Mouse (Mus musculus): Measurements from ENCODE around the gene Zyg11b. TPM values are rescaled to one million over a fixed set of nuclear protein-coding genes. Genes with fewer than 3 reads are reported as not detected.
A peak's percentile ranks its signal among the peaks of the same experiment; 100 is the strongest.

Gene Zyg11b
- total and polyA plus RNA-seq, 3 experiments, result 10.9 to 39.1 (median 34.8) TPM

DNA sequence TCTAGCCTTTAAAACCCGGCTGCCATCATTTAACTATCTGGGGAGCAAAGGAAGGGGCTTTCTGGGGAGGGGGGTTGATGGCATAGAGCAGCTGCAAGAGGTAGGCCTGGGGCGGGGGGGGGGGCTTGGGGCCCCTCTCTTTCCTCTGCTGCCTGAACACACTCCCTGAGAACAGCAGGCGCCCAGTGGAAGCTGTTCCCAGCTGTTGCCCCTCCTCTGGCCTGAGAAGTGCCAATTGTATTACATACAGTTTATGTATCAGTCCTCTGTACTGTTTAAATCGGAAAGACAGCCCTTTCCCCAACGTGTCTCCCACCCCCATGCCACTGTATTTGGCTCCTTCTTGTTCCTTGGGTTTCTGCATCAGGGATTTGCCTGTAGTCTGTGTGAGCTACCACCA is 44.9 kb upstream of the Zyg11b start:
- H3K27ac ChIP-seq, result no peak overlapping the region
- WGBS, result 54% methylated on average over 5 of the region's 5 CpGs
- no peaks in the 10 kb centered on the region for H3K27me3 ChIP-seq (ENCODE audit: control insufficient read depth, insufficient read depth, low read length)
- no peak for DNase-seq
- peaks cover 20% of the 10 kb centered on the region for H3K4me1 ChIP-seq (ENCODE audit: control insufficient read depth, insufficient read depth, low read length)
- no peak overlapping the region for H3K9ac ChIP-seq (ENCODE audit: low read depth, low read length)
- no peak for TF ChIP-seq POLR2A (IDR thresholded peaks at IDR 0.05; ENCODE audit: insufficient read depth, low read depth, low read length)
- no peak for TF ChIP-seq CTCF (IDR thresholded peaks at IDR 0.05)
- TF ChIP-seq EP300 (IDR thresholded peaks at IDR 0.05; ENCODE audit: insufficient read depth, low read depth, low read length), result no peak
- no peak overlapping the region for H3K4me3 ChIP-seq
- H3K36me3 ChIP-seq (ENCODE audit: control insufficient read depth, insufficient read depth, low read length), result peaks cover 5% of the 10 kb centered on the region; the same call in 1 of the 2 replicates
- intact Hi-C loops (cut with DNase I), result no loop called here
- H3K79me2 ChIP-seq (replicated peaks; ENCODE audit: control insufficient read depth, insufficient read depth, low read length), result no peaks in the 10 kb centered on the region

DNA sequence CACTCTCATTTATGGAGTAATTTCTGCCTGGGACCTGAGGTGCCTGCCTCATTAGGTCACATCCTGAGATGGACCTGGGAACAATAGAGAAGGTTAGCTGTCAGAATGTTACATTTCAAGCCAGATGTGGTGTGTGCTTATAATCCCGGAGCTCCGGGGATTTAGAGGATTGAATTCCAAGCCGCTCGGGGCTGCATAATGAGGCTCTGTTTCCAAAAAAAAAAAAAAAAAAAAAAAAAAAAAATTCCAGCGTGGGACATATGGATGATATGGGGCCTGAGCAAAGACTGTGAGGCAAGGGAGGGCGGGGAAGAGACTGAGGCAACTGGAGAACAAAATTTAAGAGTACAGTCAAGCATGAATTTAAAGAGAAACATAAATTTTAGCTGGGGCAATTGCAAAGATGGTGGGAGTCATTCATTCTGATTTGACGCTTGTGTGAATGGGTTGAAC is 43.8 kb upstream of the Zyg11b start:
- Histone ChIP-seq H3K36me3 (ENCODE audit: control insufficient read depth, insufficient read depth, low read length) (peaks cover 5% of the 10 kb centered on the region; the same call in 1 of the 2 replicates), H3K27ac (peak overlapping the region; percentile 61), H3K27me3 (ENCODE audit: control insufficient read depth, insufficient read depth, low read length) (no peaks in the 10 kb centered on the region), H3K4me1 (ENCODE audit: control insufficient read depth, insufficient read depth, low read length) (peaks cover 14% of the 10 kb centered on the region), H3K79me2 (replicated peaks; ENCODE audit: control insufficient read depth, insufficient read depth, low read length) (no peaks in the 10 kb centered on the region), H3K4me3 (no peak overlapping the region), H3K9ac (ENCODE audit: low read depth, low read length) (no peak overlapping the region)
- intact Hi-C loops (cut with DNase I), result loop anchor here (5.0 kb wide), 1 partner anchor 63 kb away; the partner anchor contains the start of gene Gpx7
- DNase-seq, result no peak
- no peak for TF ChIP-seq POLR2A (IDR thresholded peaks at IDR 0.05; ENCODE audit: insufficient read depth, low read depth, low read length)
- no peak for TF ChIP-seq CTCF (IDR thresholded peaks at IDR 0.05)
- TF ChIP-seq EP300 (IDR thresholded peaks at IDR 0.05; ENCODE audit: insufficient read depth, low read depth, low read length), result 0 out of 2 replicates have a peak, but pooled peaks have one; percentile 19
- WGBS, result 34% methylated on average over 7 of the region's 7 CpGs

DNA sequence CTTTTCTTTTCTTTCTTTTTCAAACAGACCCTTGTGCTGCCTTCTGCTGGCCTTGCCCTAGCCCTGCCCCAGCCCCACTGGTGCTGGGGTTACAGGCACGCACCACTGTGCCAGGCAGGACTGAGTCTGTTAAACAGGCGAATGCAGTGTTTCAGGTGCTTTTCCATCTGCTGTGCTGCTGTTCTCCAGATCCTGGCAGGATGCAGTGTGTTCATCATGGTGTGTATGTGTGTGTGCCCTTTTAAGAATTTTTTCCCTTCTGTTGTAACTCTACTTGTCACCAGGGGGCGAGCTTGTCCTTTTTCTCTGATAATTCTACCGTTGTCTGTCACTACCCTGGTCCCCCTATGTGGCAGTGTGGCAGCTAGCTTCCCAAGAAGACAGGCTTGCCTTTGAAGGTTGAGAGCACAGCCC is 38.4 kb upstream of the Zyg11b start:
- peaks cover 1% of the 10 kb centered on the region; the same call in 1 of the 2 replicates for H3K4me1 ChIP-seq (ENCODE audit: control insufficient read depth, insufficient read depth, low read length)
- DNase-seq, result peak in 1 of 2 experiments; percentile 53
- H3K27me3 ChIP-seq (ENCODE audit: control insufficient read depth, insufficient read depth, low read length), result no peaks in the 10 kb centered on the region
- peaks cover 3% of the 10 kb centered on the region for H3K36me3 ChIP-seq (ENCODE audit: control insufficient read depth, insufficient read depth, low read length)
- intact Hi-C loops (cut with DNase I), result loop anchor here (2.0 to 5.0 kb wide), 4 partner anchors 123 to 283 kb away; partner anchors contain the start of genes Orc1 and Prpf38a
- no peaks in the 10 kb centered on the region for H3K79me2 ChIP-seq (replicated peaks; ENCODE audit: control insufficient read depth, insufficient read depth, low read length)
- H3K27ac ChIP-seq, result no peak overlapping the region
- 18% methylated on average over 4 of the region's 4 CpGs for WGBS
- no peak overlapping the region for H3K4me3 ChIP-seq
- no peak overlapping the region for H3K9ac ChIP-seq (ENCODE audit: low read depth, low read length)
- TF ChIP-seq POLR2A (IDR thresholded peaks at IDR 0.05; ENCODE audit: insufficient read depth, low read depth, low read length), result no peak
- peak; percentile 72; the same call in 1 of the 2 replicates for TF ChIP-seq EP300 (IDR thresholded peaks at IDR 0.05; ENCODE audit: insufficient read depth, low read depth, low read length)
- TF ChIP-seq CTCF (IDR thresholded peaks at IDR 0.05), result peak; percentile 88; the same call in 1 of the 2 replicates

DNA sequence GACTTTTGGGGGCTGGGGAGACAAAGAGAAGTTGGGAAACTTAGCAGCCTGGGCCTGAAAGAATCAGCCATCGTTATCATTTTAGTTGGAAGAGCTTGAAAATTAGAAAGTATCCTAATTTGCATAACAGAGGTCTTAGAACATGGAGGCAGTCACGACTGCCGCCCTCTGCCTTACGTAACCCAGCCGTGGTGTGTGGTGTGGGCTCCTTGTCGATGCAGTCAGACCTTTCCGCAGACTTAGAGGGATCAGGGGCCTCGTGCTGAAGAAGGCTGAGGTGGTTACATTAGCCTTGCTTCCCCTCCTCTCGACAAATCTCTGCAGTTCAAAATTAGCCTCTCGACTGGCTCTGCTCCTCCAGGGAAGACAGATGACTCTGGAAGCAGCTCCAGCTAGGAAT is 37.9 kb upstream of the Zyg11b start:
- no peak overlapping the region for H3K4me3 ChIP-seq
- no peak for TF ChIP-seq POLR2A (IDR thresholded peaks at IDR 0.05; ENCODE audit: insufficient read depth, low read depth, low read length)
- TF ChIP-seq EP300 (IDR thresholded peaks at IDR 0.05; ENCODE audit: insufficient read depth, low read depth, low read length), result no peak
- no peak for TF ChIP-seq CTCF (IDR thresholded peaks at IDR 0.05)
- no peaks in the 10 kb centered on the region for H3K27me3 ChIP-seq (ENCODE audit: control insufficient read depth, insufficient read depth, low read length)
- peaks cover 3% of the 10 kb centered on the region for H3K36me3 ChIP-seq (ENCODE audit: control insufficient read depth, insufficient read depth, low read length)
- no peak for DNase-seq
- H3K9ac ChIP-seq (ENCODE audit: low read depth, low read length), result no peak overlapping the region
- WGBS, result 78% methylated on average over 10 of the region's 10 CpGs
- H3K27ac ChIP-seq, result no peak overlapping the region
- H3K79me2 ChIP-seq (replicated peaks; ENCODE audit: control insufficient read depth, insufficient read depth, low read length), result no peaks in the 10 kb centered on the region
- peaks cover 1% of the 10 kb centered on the region; the same call in 1 of the 2 replicates for H3K4me1 ChIP-seq (ENCODE audit: control insufficient read depth, insufficient read depth, low read length)
- intact Hi-C loops (cut with DNase I), result loop anchor here (2.0 to 5.0 kb wide), 4 partner anchors 123 to 283 kb away; partner anchors contain the start of genes Orc1 and Prpf38a

DNA sequence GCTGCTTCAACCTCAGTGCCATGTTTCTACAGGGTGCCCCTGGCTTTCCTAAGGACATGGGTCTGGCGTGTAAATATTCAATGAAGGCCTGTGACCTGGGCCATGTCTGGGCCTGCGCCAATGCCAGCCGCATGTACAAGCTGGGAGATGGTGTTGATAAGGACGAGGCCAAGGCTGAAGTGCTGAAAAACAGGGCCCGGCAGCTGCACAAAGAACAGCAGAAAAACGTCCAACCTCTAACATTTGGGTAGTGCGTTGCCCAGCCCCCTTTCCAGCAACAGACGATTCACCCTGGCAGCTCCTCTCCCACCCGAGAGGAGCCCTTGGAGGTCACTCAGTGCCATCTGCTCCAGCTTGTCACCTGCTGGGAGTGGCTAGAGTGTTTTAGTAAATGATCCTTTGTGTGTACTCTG is 37.4 kb upstream of the Zyg11b start:
- no peak for DNase-seq
- TF ChIP-seq EP300 (IDR thresholded peaks at IDR 0.05; ENCODE audit: insufficient read depth, low read depth, low read length) (no peak), POLR2A (IDR thresholded peaks at IDR 0.05; ENCODE audit: insufficient read depth, low read depth, low read length) (no peak), CTCF (IDR thresholded peaks at IDR 0.05) (no peak)
- Histone ChIP-seq H3K4me3 (no peak overlapping the region), H3K79me2 (replicated peaks; ENCODE audit: control insufficient read depth, insufficient read depth, low read length) (no peaks in the 10 kb centered on the region), H3K36me3 (ENCODE audit: control insufficient read depth, insufficient read depth, low read length) (peaks cover 3% of the 10 kb centered on the region), H3K27ac (no peak overlapping the region), H3K9ac (ENCODE audit: low read depth, low read length) (no peak overlapping the region), H3K27me3 (ENCODE audit: control insufficient read depth, insufficient read depth, low read length) (no peaks in the 10 kb centered on the region), H3K4me1 (ENCODE audit: control insufficient read depth, insufficient read depth, low read length) (peaks cover 1% of the 10 kb centered on the region; the same call in 1 of the 2 replicates)
- intact Hi-C loops (cut with DNase I), result loop anchor here (2.0 to 5.0 kb wide), 4 partner anchors 124 to 284 kb away; partner anchors contain the start of genes Orc1 and Prpf38a
- 68% methylated on average over 9 of the region's 9 CpGs for WGBS

DNA sequence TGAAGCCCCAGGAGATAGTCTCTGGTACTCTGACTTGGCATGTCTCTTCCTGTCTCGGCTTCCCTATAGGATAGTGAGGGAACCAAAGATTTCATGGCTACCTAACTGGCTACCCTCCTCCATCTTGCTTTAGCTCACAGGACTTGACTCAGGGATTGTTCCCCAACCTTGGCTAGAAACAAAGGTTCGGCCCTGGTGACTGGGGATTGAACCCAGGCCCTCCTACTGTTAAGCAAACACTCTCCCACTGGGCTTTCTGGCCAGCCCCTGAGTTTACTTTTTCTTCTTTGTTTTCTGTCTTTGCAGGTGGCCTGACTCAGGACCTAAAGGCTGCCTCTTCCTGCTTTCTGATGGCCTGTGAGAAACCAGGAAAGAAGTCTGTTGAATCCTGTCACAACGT is 36.9 kb upstream of the Zyg11b start:
- DNase-seq, result no peak
- WGBS, result 53% methylated on average over 3 of the region's 3 CpGs
- no peak overlapping the region for H3K4me3 ChIP-seq
- H3K9ac ChIP-seq (ENCODE audit: low read depth, low read length), result no peak overlapping the region
- intact Hi-C loops (cut with DNase I), result loop anchor here (2.0 to 5.0 kb wide), 4 partner anchors 124 to 284 kb away; partner anchors contain the start of genes Orc1 and Prpf38a
- no peaks in the 10 kb centered on the region for H3K79me2 ChIP-seq (replicated peaks; ENCODE audit: control insufficient read depth, insufficient read depth, low read length)
- no peaks in the 10 kb centered on the region for H3K27me3 ChIP-seq (ENCODE audit: control insufficient read depth, insufficient read depth, low read length)
- no peak for TF ChIP-seq POLR2A (IDR thresholded peaks at IDR 0.05; ENCODE audit: insufficient read depth, low read depth, low read length)
- TF ChIP-seq CTCF (IDR thresholded peaks at IDR 0.05), result no peak
- TF ChIP-seq EP300 (IDR thresholded peaks at IDR 0.05; ENCODE audit: insufficient read depth, low read depth, low read length), result no peak
- peaks cover 1% of the 10 kb centered on the region; the same call in 1 of the 2 replicates for H3K4me1 ChIP-seq (ENCODE audit: control insufficient read depth, insufficient read depth, low read length)
- H3K27ac ChIP-seq, result no peak overlapping the region
- peaks cover 3% of the 10 kb centered on the region for H3K36me3 ChIP-seq (ENCODE audit: control insufficient read depth, insufficient read depth, low read length)

Data from heart, adult 2 months (tissue).